Mouse (Mus musculus): Measurements from ENCODE around the gene Shisa9.

GRCm38 (mm10) chr16:12119463-12119862 lies 135.6 kb downstream of the Shisa9 start:
- TF ChIP-seq POLR2A (IDR thresholded peaks at IDR 0.05; ENCODE audit: control insufficient read depth, low read depth, low read length) (no peak), CTCF (IDR thresholded peaks at IDR 0.05; ENCODE audit: control insufficient read depth, insufficient read depth, insufficient replicate concordance, low read depth, low read length) (no peak)

Data from testis, adult 2 months (tissue).